Mouse (Mus musculus) spleen, adult 18-20 months (tissue): Measurements from ENCODE around the gene Rph3a.
"Not testable (repeated sequence)": the region's sequence is repeated elsewhere in the genome, so short reads cannot be mapped to it uniquely, and the experiment has no call there.

Experiments
- DNase-seq, 2 experiments: peaks; one replicate each; pipeline ENCODE4 v3.0.0; 2022; ENCODE audit warnings: mixed read lengths in 2 of 2

Gene Rph3a

DNA sequence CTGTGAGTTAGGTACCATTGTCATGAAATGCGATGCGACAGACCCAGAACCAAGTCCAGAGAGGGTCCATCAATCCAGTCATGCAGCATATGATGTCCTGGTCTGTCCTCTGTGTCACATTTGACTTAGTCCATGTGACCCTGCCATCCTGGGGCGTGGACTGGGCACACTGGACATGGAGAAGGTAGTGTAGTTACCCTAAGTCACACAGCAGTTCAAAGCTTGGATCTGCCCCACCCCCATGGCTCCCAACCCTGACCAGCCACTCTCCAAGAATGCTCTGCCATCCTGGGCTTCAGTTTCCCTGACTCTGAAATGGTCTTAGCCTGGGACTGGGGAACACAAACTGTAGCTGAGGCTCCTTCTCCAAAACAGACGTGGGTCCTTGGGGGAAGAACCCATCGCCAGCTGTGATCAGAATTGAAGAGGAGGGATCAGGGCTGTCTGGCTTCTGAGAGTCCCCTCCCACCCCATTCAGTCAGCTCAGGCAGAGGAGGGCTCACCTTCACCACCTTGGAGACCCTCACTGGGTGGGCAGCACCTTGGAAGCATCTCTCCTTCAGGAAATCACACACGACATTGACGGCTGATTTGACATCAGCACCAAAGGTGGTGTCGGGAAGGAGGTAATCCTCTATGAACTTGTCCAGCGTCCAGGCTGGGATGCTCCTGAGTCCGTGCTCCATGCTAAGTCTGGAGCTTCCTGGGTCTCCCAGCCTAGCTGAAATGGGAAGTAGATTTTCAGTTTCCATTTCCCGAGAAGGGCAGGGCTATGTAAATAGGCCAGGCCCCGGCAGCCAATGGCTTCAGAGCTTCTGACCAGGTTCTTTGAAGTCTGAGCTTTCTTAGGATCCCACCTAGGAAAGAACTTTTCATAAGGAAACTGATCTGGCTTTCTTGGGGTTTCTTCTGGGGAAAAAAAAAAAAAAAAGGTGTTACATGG lies 102.8 kb downstream of the Rph3a start, which contains the start of gene Oas1a:
TSS of gene Oas1a (minus strand) at position 731 of the 943 bp plus-strand sequence.
- not testable (repeated sequence) for DNase-seq

DNA sequence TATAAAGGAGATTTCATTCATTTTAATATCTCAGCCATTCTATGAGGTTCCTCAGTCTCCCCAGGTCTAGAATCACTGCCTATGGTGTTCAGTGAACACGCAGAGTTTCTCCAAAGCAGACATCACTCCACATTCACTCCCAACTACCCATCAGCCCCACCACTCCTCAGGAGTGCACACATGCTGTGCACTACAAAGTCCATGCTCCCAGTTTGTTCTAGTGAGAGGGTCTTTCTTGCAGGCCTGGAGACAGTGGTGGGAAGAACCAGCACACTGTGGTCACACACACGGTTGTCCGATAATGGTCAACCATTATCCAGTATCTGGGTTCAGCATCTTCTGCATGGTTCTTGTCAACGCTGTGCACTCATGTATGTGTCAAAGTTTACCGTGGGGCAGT lies 107.8 kb downstream of the Rph3a start:
- DNase-seq = no peak

DNA sequence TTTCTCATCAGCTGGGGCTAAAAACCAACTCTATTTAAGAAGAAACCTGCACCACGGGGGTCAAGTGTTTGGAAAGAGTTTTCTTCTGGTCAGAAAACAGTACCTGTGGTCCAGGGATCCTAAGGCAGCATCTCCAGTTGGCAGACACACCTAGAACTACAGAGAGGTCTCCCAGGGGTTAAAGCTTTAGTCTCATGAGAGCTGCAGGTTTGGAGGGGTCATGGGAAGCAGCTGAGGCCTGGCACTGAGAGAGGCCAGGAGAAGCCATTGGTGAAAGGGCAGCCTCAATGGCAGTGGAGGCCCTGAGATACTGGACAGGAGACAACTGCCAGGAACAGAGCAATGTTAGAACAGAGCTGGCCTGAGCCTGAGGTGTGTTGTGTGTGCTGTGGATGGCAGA lies 109.2 kb downstream of the Rph3a start:
- no peak for DNase-seq

DNA sequence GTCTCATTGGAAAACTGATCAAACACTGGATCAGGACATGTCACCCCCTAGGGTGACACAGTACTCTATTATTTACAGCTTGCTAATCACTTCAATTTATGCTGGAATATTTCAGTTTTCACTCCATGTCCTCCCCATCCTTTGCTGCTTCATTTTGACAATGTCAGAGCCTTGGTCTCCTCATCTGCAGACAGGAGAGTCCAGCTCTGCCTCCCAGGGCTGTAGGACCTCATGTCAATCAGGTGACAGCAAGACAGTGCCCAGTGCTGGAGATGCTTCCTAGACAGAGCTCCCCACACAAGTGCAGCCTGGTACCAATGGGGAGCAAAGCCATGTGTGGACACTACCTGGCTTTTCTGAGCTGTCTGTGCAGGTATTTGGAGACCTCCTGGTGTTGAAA lies 111.2 kb downstream of the Rph3a start:
- no peak for DNase-seq

DNA sequence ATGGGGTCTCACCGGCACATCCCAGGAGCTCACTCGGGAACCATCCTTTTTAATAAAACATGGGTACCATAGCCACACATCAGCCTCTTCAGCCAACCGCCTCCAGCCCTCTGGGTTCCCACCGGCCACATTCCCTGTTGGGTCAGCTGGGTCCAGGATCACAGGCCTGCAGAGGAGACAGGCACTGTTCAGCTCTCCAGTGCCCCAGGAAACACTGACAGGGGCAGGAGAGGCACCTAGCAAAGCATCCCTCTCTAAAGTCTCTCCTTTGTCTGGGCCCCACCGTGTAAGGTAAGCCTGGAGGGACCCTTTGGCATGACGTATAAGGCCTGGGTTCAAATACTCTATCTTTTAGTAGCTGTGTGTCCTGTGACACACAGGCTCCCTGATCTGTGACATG lies 111.6 kb downstream of the Rph3a start:
- no peak for DNase-seq

- DNase-seq = no peak
Measured at GRCm38 (mm10) chr5:120895231-120895900, 114.5 kb downstream of the Rph3a start.

DNA sequence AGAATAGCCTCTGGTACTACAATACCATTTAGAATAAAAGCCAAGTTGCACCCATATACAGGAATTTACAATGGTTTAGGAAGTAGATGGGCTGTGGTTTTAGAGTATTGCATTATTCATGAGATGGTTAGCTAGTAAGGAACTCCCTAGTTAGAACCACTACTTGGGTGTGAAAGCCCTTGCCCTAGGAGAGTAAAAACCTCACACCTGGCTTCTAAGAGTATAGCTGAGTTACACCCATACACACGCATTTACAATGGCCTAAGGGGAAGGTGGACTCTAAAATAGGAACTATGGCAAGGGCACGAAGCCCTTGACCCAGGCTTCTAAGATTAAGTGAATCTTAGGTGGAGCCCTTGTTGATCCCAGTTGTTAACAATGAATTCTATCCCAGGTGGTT lies 115.2 kb downstream of the Rph3a start:
- not testable (repeated sequence) for DNase-seq

DNA sequence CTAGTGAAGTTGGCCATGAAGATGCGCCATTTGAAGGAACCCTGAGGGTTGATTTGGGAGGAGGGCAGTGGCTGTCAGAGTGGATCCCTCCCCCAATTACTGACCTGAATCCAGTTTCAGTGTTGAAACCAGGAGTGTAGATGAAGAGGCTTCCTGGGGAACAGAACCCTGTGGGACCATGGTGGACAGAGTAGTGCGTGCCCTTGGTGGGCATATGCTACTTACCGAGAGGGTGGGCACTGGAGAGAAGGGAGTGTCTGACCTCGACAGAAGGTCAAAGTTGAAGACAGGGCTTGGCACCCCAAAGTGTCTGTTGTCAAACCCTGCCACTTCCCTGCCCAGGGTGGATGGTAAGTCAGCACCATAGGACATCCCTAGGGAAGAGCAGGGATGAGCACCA lies 116.0 kb downstream of the Rph3a start:
- not testable (repeated sequence) for DNase-seq

DNA sequence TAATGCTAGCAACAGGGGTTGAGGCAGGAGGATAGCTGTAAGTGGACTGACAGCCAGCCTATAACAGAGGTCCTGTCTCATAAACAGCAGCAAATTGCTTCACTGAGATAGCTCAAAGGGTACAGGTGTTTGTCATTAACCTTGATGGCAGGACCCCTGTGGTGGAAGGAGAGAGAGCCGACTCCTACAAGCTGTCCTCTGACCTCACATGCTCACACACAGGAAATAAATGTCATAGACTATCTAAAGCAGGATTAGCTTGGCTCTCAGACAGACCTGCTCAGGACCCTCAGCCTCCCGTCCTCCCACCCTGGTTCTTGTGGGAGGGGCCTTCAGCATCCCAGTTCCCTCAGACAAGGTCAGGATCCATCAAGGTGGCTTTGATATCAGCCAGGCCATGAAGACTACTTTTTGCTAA lies 117.6 kb downstream of the Rph3a start:
- no peak for DNase-seq

- DNase-seq = not testable (repeated sequence)
Measured at GRCm38 (mm10) chr5:120891566-120892242, 118.2 kb downstream of the Rph3a start.

- DNase-seq = no peak
Measured at GRCm38 (mm10) chr5:120890991-120891390, 118.9 kb downstream of the Rph3a start.
